In the genomic region with DNA sequence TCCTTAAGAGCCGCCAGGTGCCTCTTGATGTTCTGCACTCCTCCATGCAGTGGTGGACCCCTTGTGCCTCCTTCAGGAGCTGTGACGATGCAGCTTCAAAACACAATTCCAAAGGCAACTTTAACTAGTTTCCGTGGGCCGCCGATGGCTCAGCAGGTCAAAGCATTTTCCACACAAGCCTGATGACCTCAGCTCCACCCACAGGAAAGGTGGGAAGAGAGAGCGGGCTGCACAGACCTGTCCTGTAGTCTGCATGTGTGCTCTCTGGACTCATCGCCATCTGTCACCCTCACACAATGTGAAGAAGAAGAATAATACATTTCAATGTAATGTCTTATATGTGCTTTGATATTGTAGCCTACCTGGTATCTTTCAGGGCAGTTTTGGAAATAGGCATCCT, we compare ENCODE assay signal across 19 mouse cellular contexts. TPM values are rescaled to one million over a fixed set of nuclear protein-coding genes. Genes with fewer than 3 reads are reported as not detected.
DNase-seq lines count a peak whose midpoint lies in the region; ATAC-seq lines count a peak whose summit lies in the region.
"Had no signal": no experiment of that assay in that cellular context is flagged by ENCODE, and none has a peak within 500 bp of the region (broad histone marks: within the 10 kb centered on the region; RNA-seq: fewer than 3 reads in every experiment).

No protein-coding gene starts in this region.

- peaks cover 90% of the 10 kb centered on the region for H3K36me3 ChIP-seq in heart, embryonic 13.5 days
- H3K36me3 ChIP-seq in midbrain, embryonic 14.5 days (ENCODE audit: control insufficient read depth, insufficient read depth, low read length), result peaks cover 94% of the 10 kb centered on the region

- 68% methylated on average over 7 of the region's 7 CpGs for WGBS in heart, embryonic 13.5 days
- 92% methylated on average over 7 of the region's 7 CpGs for WGBS in midbrain, embryonic 14.5 days

- intact Hi-C loops in heart, postnatal 25 days (cut with DNase I), result no loop called here

- no peak overlapping the region for H3K4me2 ChIP-seq in heart, embryonic 13.5 days
- H3K4me2 ChIP-seq in midbrain, embryonic 14.5 days (ENCODE audit: low read length), result no peak overlapping the region
- H3K4me2 ChIP-seq: forebrain, embryonic 13.5 days; hindbrain, embryonic 15.5 days; kidney, embryonic 15.5 days had no signal

- peak overlapping the region; percentile 33; the same call in 1 of the 2 replicates for H3K9ac ChIP-seq in heart, embryonic 13.5 days
- H3K9ac ChIP-seq in midbrain, embryonic 14.5 days (replicated peaks; ENCODE audit: low read length), result no peak overlapping the region
- H3K9ac ChIP-seq: forebrain, embryonic 13.5 days; hindbrain, embryonic 15.5 days; kidney, embryonic 15.5 days had no signal

- H3K9me3 ChIP-seq in heart, embryonic 13.5 days, result no peaks in the 10 kb centered on the region
- H3K9me3 ChIP-seq in midbrain, embryonic 14.5 days (ENCODE audit: control insufficient read depth, low read length), result no peaks in the 10 kb centered on the region
- H3K9me3 ChIP-seq: embryonic facial prominence, embryonic 10.5 days; forebrain, embryonic 13.5 days; hindbrain, embryonic 15.5 days; kidney, embryonic 15.5 days had no signal

- H3K4me3 ChIP-seq in heart, embryonic 13.5 days, result no peak overlapping the region
- no peak overlapping the region for H3K4me3 ChIP-seq in midbrain, embryonic 14.5 days (replicated peaks; ENCODE audit: low read depth, low read length)
- H3K4me3 ChIP-seq: embryonic facial prominence, embryonic 10.5 days; forebrain, embryonic 13.5 days; gastrocnemius, adult 2 months; hindbrain, embryonic 15.5 days; kidney, embryonic 15.5 days had no signal

- H3K4me1 ChIP-seq in heart, embryonic 13.5 days, result peaks cover 31% of the 10 kb centered on the region
- no peaks in the 10 kb centered on the region for H3K4me1 ChIP-seq in midbrain, embryonic 14.5 days (ENCODE audit: control insufficient read depth, insufficient read depth, low read length)
- H3K4me1 ChIP-seq: embryonic facial prominence, embryonic 10.5 days; forebrain, embryonic 13.5 days; hindbrain, embryonic 15.5 days; kidney, embryonic 15.5 days had no signal

- no peaks in the 10 kb centered on the region for H3K27me3 ChIP-seq in heart, embryonic 13.5 days (replicated peaks)
- no peaks in the 10 kb centered on the region for H3K27me3 ChIP-seq in midbrain, embryonic 14.5 days (ENCODE audit: control insufficient read depth, insufficient read depth, low read length)
- H3K27me3 ChIP-seq: forebrain, embryonic 13.5 days; hindbrain, embryonic 15.5 days; kidney, embryonic 15.5 days had no signal

- DNase-seq in heart, adult 11 months, result peak; percentile 40
- DNase-seq in heart, postnatal 25 days (ENCODE audit: low spot score), result no peak
- no peak for DNase-seq in heart, adult 9 months (ENCODE audit: low spot score in 2 of 2)
- peak; percentile 63 for DNase-seq in cerebellum, adult 9-10 months
- DNase-seq in cerebellum, postnatal 25 days, result peak; percentile 70 to 76
- no peak for DNase-seq in midbrain, embryonic 14.5 days
- DNase-seq in layer of hippocampus, adult 11-12 months (ENCODE audit: low spot score), result no peak
- DNase-seq: adrenal gland, adult 2 months; adrenal gland, postnatal 25 days; gastrocnemius, adult 2 months; gastrocnemius, postnatal 25 days; heart, adult 18-20 months; kidney, adult 2 months had no signal

- H3K27ac ChIP-seq in heart, embryonic 13.5 days (replicated peaks), result 0 out of 2 replicates have a peak overlapping the region, but pooled peaks have one; percentile 3
- no peak overlapping the region for H3K27ac ChIP-seq in midbrain, embryonic 14.5 days (replicated peaks; ENCODE audit: low read depth, low read length)
- H3K27ac ChIP-seq: embryonic facial prominence, embryonic 10.5 days; forebrain, embryonic 13.5 days; gastrocnemius, adult 2 months; hindbrain, embryonic 15.5 days; kidney, embryonic 15.5 days had no signal

- ATAC-seq in heart, embryonic 13.5 days (ENCODE audit: extremely low read depth, insufficient number of reproducible peaks, low FRiP score, low TSS enrichment), result no peak
- ATAC-seq in midbrain, embryonic 14.5 days (ENCODE audit: low FRiP score, low TSS enrichment), result no peak
- ATAC-seq: forebrain, embryonic 13.5 days; intestine, embryonic 16.5 days had no signal

RNA-seq across cellular contexts. Expression of gene Naa35, which starts 41.7 kb away (rescaled TPM):
- 10 to 100 TPM; 78.6 to 96.1 TPM for total RNA-seq in heart, postnatal 25 days (2021)
- 68.5 and 74.1 TPM in 2 replicates for polyA plus RNA-seq in heart, embryonic 13.5 days (2015; fragmentation: Nextera tagmentation; extraction: Ambion mirVana)
- polyA plus RNA-seq in midbrain, embryonic 14.5 days (2014; fragmentation: Nextera tagmentation; extraction: Ambion mirVana), result 153 and 173 TPM in 2 replicates

RNA-seq across cellular contexts. Expression of gene Agtpbp1, which starts 41.7 kb away (rescaled TPM):
- total RNA-seq in heart, postnatal 25 days (2021), result 100 to 1,000 TPM; 143 to 166 TPM
- polyA plus RNA-seq in heart, embryonic 13.5 days (2015; fragmentation: Nextera tagmentation; extraction: Ambion mirVana), result 9.2 and 9.4 TPM in 2 replicates
- 82.6 and 84.2 TPM in 2 replicates for polyA plus RNA-seq in midbrain, embryonic 14.5 days (2014; fragmentation: Nextera tagmentation; extraction: Ambion mirVana)

RNA-seq across cellular contexts. Expression of gene Golm1, which starts 48.9 kb away (rescaled TPM):
- 10 to 100 TPM; 16.2 to 18.3 TPM for total RNA-seq in heart, postnatal 25 days (2021)
- 44.8 and 51.3 TPM in 2 replicates for polyA plus RNA-seq in heart, embryonic 13.5 days (2015; fragmentation: Nextera tagmentation; extraction: Ambion mirVana)
- 27.5 and 46.0 TPM in 2 replicates for polyA plus RNA-seq in midbrain, embryonic 14.5 days (2014; fragmentation: Nextera tagmentation; extraction: Ambion mirVana)

Comparison
In these comparisons a context has a peak if more than half of its experiments do, and no peak if none do; other contexts are left out.
1. DNase-seq: peak in heart, adult 11 months (single experiment), cerebellum, adult 9-10 months (single experiment) and cerebellum, postnatal 25 days (2 of 2); none in heart, postnatal 25 days (single experiment), heart, adult 9 months (0 of 2), midbrain, embryonic 14.5 days (single experiment) and layer of hippocampus, adult 11-12 months (single experiment).